Mouse (Mus musculus): ENCODE measurements at regions not wholly inside any gene's neighbourhood (a gene's known extent, or its start where the extent isn't known, plus 50 kb on each side); places are given as distances from the start of the nearest gene placed in this dataset.
A peak's percentile ranks its signal among the peaks of the same experiment; 100 is the strongest.

- peak; percentile 72 for DNase-seq
Observed at GRCm38 (mm10) chr10:95124476-95124875, 179.8 kb upstream of the Plxnc1 start.

GRCm38 (mm10) chr10:95120007-95120406 is 175.4 kb upstream of the Plxnc1 start:
- DNase-seq, result peak; percentile 86

- no peak for DNase-seq
Observed at GRCm38 (mm10) chr10:95118786-95119351, 174.2 kb upstream of the Plxnc1 start.

GRCm38 (mm10) chr10:95117731-95118212 is 173.1 kb upstream of the Plxnc1 start:
- no peak for DNase-seq

- peak; percentile 77 for DNase-seq
Observed at GRCm38 (mm10) chr10:95117041-95117730, 172.6 kb upstream of the Plxnc1 start.

GRCm38 (mm10) chr10:95116579-95117011 is 172.0 kb upstream of the Plxnc1 start:
- no peak for DNase-seq

- no peak for DNase-seq
Observed at GRCm38 (mm10) chr10:95112837-95113388, 168.3 kb upstream of the Plxnc1 start.

GRCm38 (mm10) chr10:95112231-95112774 is 167.7 kb upstream of the Plxnc1 start:
- DNase-seq, result no peak

- DNase-seq, result no peak
Observed at GRCm38 (mm10) chr10:95110786-95111185, 166.2 kb upstream of the Plxnc1 start.

GRCm38 (mm10) chr10:95109576-95109975 is 164.9 kb upstream of the Plxnc1 start:
- DNase-seq, result no peak

GRCm38 (mm10) chr10:95107532-95108251 is 163.1 kb upstream of the Plxnc1 start:
- no peak for DNase-seq

GRCm38 (mm10) chr10:95103808-95104207 is 159.2 kb upstream of the Plxnc1 start:
- peak; percentile 54 for DNase-seq

GRCm38 (mm10) chr10:95102981-95103380 is 158.3 kb upstream of the Plxnc1 start:
- DNase-seq, result no peak

GRCm38 (mm10) chr10:95099906-95100305 is 155.3 kb upstream of the Plxnc1 start:
- no peak for DNase-seq

GRCm38 (mm10) chr10:95095847-95096246 is 151.2 kb upstream of the Plxnc1 start:
- DNase-seq, result peak; percentile 12

GRCm38 (mm10) chr10:95094771-95095170 is 150.1 kb upstream of the Plxnc1 start:
- no peak for DNase-seq

- DNase-seq, result peak; percentile 17
Observed at GRCm38 (mm10) chr10:95093266-95093665, 148.6 kb upstream of the Plxnc1 start.

GRCm38 (mm10) chr10:95091086-95091485 is 146.5 kb upstream of the Plxnc1 start:
- DNase-seq, result peak; percentile 14

- DNase-seq, result peak; percentile 49
Observed at GRCm38 (mm10) chr10:95090641-95091040, 146.0 kb upstream of the Plxnc1 start.

GRCm38 (mm10) chr10:95090035-95090434 is 145.4 kb upstream of the Plxnc1 start:
- no peak for DNase-seq

GRCm38 (mm10) chr10:95087864-95088570 is 143.4 kb upstream of the Plxnc1 start:
- DNase-seq, result peak; percentile 76

- DNase-seq, result no peak
Observed at GRCm38 (mm10) chr10:95086755-95087154, 142.1 kb upstream of the Plxnc1 start.
